Mouse (Mus musculus): Measurements from ENCODE around the gene Fam72a. TPM values are rescaled to one million over a fixed set of nuclear protein-coding genes. Genes with fewer than 3 reads are reported as not detected.

Fam72a gene
- polyA plus RNA-seq, 1 experiment from 2014 or later = 1.1 TPM

DNA sequence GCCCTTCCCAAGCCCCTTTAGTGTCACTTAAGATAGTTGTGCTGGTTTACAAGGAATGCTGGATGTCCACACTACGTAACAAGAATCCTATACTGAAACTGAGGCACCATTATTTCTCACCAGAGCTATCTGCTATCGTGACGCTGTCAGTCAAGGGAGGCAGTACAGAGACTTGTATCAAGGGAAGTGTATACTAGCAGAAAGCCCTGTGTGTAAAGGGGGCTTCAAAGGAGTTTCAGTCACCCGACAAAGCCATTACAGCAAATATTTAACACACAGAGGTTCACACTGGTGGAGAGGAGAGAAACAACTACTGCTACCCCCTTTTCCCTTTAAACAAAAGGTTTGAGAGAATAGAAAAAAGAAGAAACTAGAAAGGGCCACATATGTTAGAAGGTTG is 36.1 kb upstream of the Fam72a start:
- H3K4me2 ChIP-seq (replicated peaks; ENCODE audit: low read depth, low read length) = no peak overlapping the region
- no peak overlapping the region for H3K9ac ChIP-seq (replicated peaks; ENCODE audit: low read depth)
- H3K27ac ChIP-seq (ENCODE audit: low read length) = no peak overlapping the region
- H3K27me3 ChIP-seq (replicated peaks; ENCODE audit: insufficient read depth, low read length) = no peaks in the 10 kb centered on the region
- H3K9me3 ChIP-seq (ENCODE audit: low read length) = no peaks in the 10 kb centered on the region
- DNase-seq (ENCODE audit: low spot score) (no peak), ATAC-seq (no peak)
- TF ChIP-seq CTCF (IDR thresholded peaks at IDR 0.05) (no peak), EP300 (IDR thresholded peaks at IDR 0.05) (no peak)
- WGBS = 41% methylated on average over 4 of the region's 4 CpGs
- 0 out of 2 replicates have a peak, but pooled peaks cover under 1% of the 10 kb centered on the region for H3K4me1 ChIP-seq (ENCODE audit: insufficient read depth, low read depth, low read length)
- H3K36me3 ChIP-seq (ENCODE audit: insufficient read depth, low read length) = no peaks in the 10 kb centered on the region
- H3K4me3 ChIP-seq (ENCODE audit: low read depth, low read length) = no peak overlapping the region

DNA sequence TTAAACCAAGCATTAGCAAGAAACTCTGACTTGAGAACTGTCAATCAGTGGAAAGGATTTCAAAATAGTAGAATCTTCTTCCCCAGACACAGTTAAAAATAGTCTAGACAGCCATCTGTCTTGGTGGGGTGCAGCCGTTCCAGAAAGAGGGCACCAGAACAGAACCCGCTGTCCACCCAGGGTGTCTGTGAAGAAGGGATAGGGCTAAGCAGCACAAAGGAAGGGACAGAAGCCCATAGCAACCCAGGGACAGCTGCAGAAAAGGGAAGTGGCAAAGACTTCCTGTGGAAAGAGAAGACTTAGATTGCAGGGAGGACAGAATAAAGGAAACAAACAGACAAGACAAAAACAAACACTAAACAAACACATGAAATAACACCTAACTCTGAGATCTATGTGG is 35.3 kb upstream of the Fam72a start:
- DNase-seq (ENCODE audit: low spot score) = no peak
- no peak overlapping the region for H3K9ac ChIP-seq (replicated peaks; ENCODE audit: low read depth)
- no peaks in the 10 kb centered on the region for H3K9me3 ChIP-seq (ENCODE audit: low read length)
- H3K4me1 ChIP-seq (ENCODE audit: insufficient read depth, low read depth, low read length) = no peaks in the 10 kb centered on the region
- no peak overlapping the region for H3K4me2 ChIP-seq (replicated peaks; ENCODE audit: low read depth, low read length)
- no peaks in the 10 kb centered on the region for H3K27me3 ChIP-seq (replicated peaks; ENCODE audit: insufficient read depth, low read length)
- no peaks in the 10 kb centered on the region for H3K36me3 ChIP-seq (ENCODE audit: insufficient read depth, low read length)
- H3K4me3 ChIP-seq (ENCODE audit: low read depth, low read length) = no peak overlapping the region
- no peak for TF ChIP-seq CTCF (IDR thresholded peaks at IDR 0.05)
- no peak for TF ChIP-seq EP300 (IDR thresholded peaks at IDR 0.05)
- no peak for ATAC-seq
- no peak overlapping the region for H3K27ac ChIP-seq (ENCODE audit: low read length)
- WGBS = 47% methylated on average over 2 of the region's 2 CpGs

DNA sequence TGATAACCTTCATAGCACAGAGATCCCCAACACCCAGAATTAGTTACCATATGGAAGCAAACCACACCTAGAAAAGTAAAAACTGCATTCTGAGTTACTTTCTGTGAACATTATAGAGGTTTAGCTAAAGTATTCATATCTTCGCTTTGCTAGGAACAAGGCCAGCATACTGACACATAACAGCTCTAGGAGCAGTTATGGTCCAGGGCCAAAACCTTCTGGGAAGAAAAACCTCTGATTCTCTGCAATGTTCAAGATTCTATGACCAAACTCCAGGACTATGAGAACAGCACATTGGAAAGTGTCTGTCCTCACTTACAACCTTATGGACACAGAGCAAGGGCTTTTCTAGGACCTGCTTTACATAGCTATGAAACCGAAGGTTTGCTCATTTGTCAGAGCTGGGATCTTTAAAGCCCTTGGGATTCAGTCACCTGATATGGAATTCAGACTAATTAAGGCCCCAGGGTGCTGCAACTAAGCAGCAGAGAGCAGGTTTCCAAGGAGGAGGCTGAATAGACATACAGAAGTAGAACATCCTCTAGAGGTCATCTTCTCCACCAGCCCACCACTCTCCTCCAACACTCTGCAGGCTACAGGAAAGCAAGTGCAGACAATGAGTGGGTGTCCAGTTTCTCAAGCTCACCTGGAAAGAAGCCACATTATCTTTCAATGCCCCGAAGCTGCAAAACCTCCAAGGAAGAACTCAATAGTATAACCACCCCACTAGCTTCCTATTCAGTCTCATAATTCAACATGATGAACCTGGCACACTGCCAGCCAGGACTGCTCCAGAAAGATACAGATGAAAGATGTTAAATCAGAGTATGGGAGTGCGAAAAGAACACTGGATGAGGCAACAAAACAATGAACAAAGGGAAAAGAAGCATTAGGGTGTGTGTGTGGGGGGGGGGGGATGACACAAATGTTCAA is 33.5 kb upstream of the Fam72a start:
- Histone ChIP-seq H3K9ac (replicated peaks; ENCODE audit: low read depth) (no peak overlapping the region), H3K27ac (ENCODE audit: low read length) (no peak overlapping the region), H3K27me3 (replicated peaks; ENCODE audit: insufficient read depth, low read length) (no peaks in the 10 kb centered on the region), H3K36me3 (ENCODE audit: insufficient read depth, low read length) (no peaks in the 10 kb centered on the region), H3K4me1 (ENCODE audit: insufficient read depth, low read depth, low read length) (no peaks in the 10 kb centered on the region), H3K4me2 (replicated peaks; ENCODE audit: low read depth, low read length) (no peak overlapping the region), H3K4me3 (ENCODE audit: low read depth, low read length) (no peak overlapping the region), H3K9me3 (ENCODE audit: low read length) (no peaks in the 10 kb centered on the region)
- DNase-seq (ENCODE audit: low spot score) = no peak
- TF ChIP-seq CTCF (IDR thresholded peaks at IDR 0.05) = no peak
- no peak for TF ChIP-seq EP300 (IDR thresholded peaks at IDR 0.05)
- 58% methylated on average over 4 of the region's 4 CpGs for WGBS
- no peak for ATAC-seq

DNA sequence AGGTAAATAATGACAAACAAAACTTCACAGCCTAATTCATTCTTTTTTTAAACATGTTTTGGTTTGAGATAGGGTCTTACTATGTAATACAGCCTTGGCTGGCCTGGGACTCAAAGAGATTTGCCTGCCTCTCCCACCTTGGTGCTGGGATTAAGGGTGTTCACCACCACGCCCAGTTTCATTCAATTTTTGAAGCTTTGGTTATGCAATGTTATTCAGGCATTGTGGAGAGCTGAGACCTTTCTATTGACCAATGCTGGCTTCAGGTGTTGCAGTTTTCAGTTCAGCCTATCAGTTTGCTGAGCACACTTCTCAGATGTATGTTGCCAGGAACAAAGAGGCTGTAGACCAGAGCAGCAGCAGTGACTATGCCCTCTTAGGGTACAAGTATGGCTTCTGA is 29.5 kb upstream of the Fam72a start:
- H3K9me3 ChIP-seq (ENCODE audit: low read length) = no peaks in the 10 kb centered on the region
- no peaks in the 10 kb centered on the region; the same call in 1 of the 2 replicates for H3K4me1 ChIP-seq (ENCODE audit: insufficient read depth, low read depth, low read length)
- no peak overlapping the region for H3K9ac ChIP-seq (replicated peaks; ENCODE audit: low read depth)
- H3K27ac ChIP-seq (ENCODE audit: low read length) = no peak overlapping the region
- H3K4me2 ChIP-seq (replicated peaks; ENCODE audit: low read depth, low read length) = no peak overlapping the region
- ATAC-seq (no peak), DNase-seq (ENCODE audit: low spot score) (no peak)
- TF ChIP-seq CTCF (IDR thresholded peaks at IDR 0.05) (no peak), EP300 (IDR thresholded peaks at IDR 0.05) (no peak)
- H3K27me3 ChIP-seq (replicated peaks; ENCODE audit: insufficient read depth, low read length) = no peaks in the 10 kb centered on the region
- H3K36me3 ChIP-seq (ENCODE audit: insufficient read depth, low read length) = no peaks in the 10 kb centered on the region
- H3K4me3 ChIP-seq (ENCODE audit: low read depth, low read length) = no peak overlapping the region
- WGBS = 68% methylated on average over 1 of the region's 1 CpGs

DNA sequence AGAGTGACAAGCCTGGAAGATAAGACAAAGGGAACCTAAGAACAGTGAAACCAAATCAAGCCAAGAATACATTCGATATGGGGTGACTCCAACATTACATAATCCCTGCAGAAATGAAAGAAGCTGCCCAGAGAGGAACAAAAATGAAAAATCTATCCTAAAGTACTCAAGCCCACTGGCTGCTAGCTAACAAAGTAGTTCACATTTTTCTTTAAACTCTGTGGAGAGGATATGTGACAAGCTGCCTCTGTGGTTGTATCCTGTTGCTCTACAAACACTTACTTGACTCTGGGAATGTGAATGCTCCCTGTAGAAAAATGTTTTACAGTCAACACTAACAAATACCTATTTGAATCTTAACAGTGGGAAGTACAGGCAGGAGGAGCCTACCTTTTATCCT is 26.0 kb upstream of the Fam72a start:
- H3K4me1 ChIP-seq (ENCODE audit: insufficient read depth, low read depth, low read length) = no peaks in the 10 kb centered on the region; the same call in 1 of the 2 replicates
- 48% methylated on average over 1 of the region's 1 CpGs for WGBS
- H3K27ac ChIP-seq (ENCODE audit: low read length) = no peak overlapping the region
- no peaks in the 10 kb centered on the region for H3K27me3 ChIP-seq (replicated peaks; ENCODE audit: insufficient read depth, low read length)
- H3K4me2 ChIP-seq (replicated peaks; ENCODE audit: low read depth, low read length) = no peak overlapping the region
- no peak overlapping the region for H3K4me3 ChIP-seq (ENCODE audit: low read depth, low read length)
- H3K9ac ChIP-seq (replicated peaks; ENCODE audit: low read depth) = no peak overlapping the region
- no peak for ATAC-seq
- no peak for DNase-seq (ENCODE audit: low spot score)
- no peaks in the 10 kb centered on the region for H3K36me3 ChIP-seq (ENCODE audit: insufficient read depth, low read length)
- H3K9me3 ChIP-seq (ENCODE audit: low read length) = no peaks in the 10 kb centered on the region
- TF ChIP-seq CTCF (IDR thresholded peaks at IDR 0.05) = no peak
- TF ChIP-seq EP300 (IDR thresholded peaks at IDR 0.05) = 0 out of 2 replicates have a peak, but pooled peaks have one; percentile 27

DNA sequence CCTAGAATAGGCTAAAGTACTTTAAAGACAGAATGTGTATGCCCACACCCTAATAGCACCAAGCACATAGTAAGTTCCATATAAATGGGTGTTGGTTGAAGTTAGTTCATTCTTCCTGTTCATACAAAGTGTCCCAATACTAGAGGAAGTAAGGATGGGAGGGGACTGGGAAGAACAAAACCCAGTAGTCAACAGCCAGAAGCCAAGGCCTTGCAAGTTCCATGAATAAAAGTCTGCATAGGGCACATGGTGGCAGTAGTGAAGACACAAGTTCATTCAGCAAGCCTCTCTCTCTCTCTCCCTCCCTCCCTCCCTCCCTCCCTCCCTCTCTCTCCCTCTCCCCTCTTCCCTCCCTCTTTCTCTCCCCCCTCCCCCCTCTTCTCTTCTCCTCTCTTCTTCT is 16.6 kb upstream of the Fam72a start:
- no peak overlapping the region for H3K27ac ChIP-seq (ENCODE audit: low read length)
- H3K4me2 ChIP-seq (replicated peaks; ENCODE audit: low read depth, low read length) = no peak overlapping the region
- H3K27me3 ChIP-seq (replicated peaks; ENCODE audit: insufficient read depth, low read length) = no peaks in the 10 kb centered on the region
- no peaks in the 10 kb centered on the region for H3K9me3 ChIP-seq (ENCODE audit: low read length)
- H3K9ac ChIP-seq (replicated peaks; ENCODE audit: low read depth) = no peak overlapping the region
- TF ChIP-seq CTCF (IDR thresholded peaks at IDR 0.05) (0 out of 2 replicates have a peak, but pooled peaks have one; percentile 3), EP300 (IDR thresholded peaks at IDR 0.05) (no peak)
- DNase-seq (ENCODE audit: low spot score) = no peak
- no peaks in the 10 kb centered on the region for H3K36me3 ChIP-seq (ENCODE audit: insufficient read depth, low read length)
- peaks cover 4% of the 10 kb centered on the region; the same call in 1 of the 2 replicates for H3K4me1 ChIP-seq (ENCODE audit: insufficient read depth, low read depth, low read length)
- no peak overlapping the region for H3K4me3 ChIP-seq (ENCODE audit: low read depth, low read length)
- ATAC-seq = no peak; the same call in 1 of the 2 replicates

Data from lung, postnatal 0 days (tissue).